Comparison of ENCODE assay signal across 16 mouse cellular contexts in the genomic region with DNA sequence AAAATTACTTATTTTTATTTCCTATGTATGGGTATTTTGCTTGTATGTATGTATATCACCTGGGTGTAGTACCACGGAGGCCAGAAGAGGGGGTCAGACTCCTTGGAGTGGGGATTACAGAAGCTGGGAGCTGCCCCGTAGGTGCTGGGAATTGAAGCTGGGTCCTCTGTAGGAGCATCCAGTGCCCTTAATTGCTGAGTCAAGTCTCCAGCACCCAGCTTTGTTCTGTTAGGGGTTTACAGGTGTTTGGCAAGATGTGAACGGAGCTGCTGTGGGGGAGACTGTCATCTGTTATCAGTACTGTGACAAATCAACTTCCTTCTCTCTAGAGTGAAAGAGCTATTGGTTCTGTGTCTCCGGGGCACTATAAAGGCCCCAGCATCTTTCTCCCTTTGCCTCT.
DNase-seq lines count a peak whose midpoint lies in the region; ATAC-seq and TF ChIP-seq lines count a peak whose summit lies in the region.
"Had no signal": no experiment of that assay in that cellular context is flagged by ENCODE, and none has a peak within 500 bp of the region (broad histone marks: within the 10 kb centered on the region; RNA-seq: fewer than 3 reads in every experiment).

No protein-coding gene starts in this region.

- H3K4me2 ChIP-seq in liver, postnatal 0 days (ENCODE audit: low read depth, low read length): no peak overlapping the region
- H3K4me2 ChIP-seq in liver, embryonic 12.5 days: no peak overlapping the region
- H3K4me2 ChIP-seq: embryonic facial prominence, embryonic 12.5 days; heart, embryonic 11.5 days; hindbrain, embryonic 13.5 days had no signal

- no peaks in the 10 kb centered on the region for H3K9me3 ChIP-seq in heart, embryonic 10.5 days
- no peaks in the 10 kb centered on the region for H3K9me3 ChIP-seq in liver, postnatal 0 days (ENCODE audit: low read length)
- H3K9me3 ChIP-seq in liver, embryonic 12.5 days (replicated peaks): no peaks in the 10 kb centered on the region
- H3K9me3 ChIP-seq: embryonic facial prominence, embryonic 12.5 days; hindbrain, embryonic 13.5 days had no signal

- no peak overlapping the region for H3K9ac ChIP-seq in liver, postnatal 0 days (replicated peaks)
- H3K9ac ChIP-seq in liver, embryonic 12.5 days: no peak overlapping the region
- H3K9ac ChIP-seq: embryonic facial prominence, embryonic 12.5 days; hindbrain, embryonic 13.5 days; liver, embryonic 14.5 days had no signal

- no peak for TF ChIP-seq POLR2A in olfactory bulb, adult 2 months (IDR thresholded peaks at IDR 0.05; ENCODE audit: insufficient read depth, low read depth, low read length)

- DNase-seq in heart, embryonic 10.5 days (ENCODE audit: low spot score): no peak
- no peak for DNase-seq in heart, postnatal 36 days
- DNase-seq in liver, postnatal 0 days: no peak
- DNase-seq in thymus, postnatal 4 days: peak; percentile 52
- DNase-seq in right cerebral cortex, adult 18-20 months: no peak
- DNase-seq: adrenal gland, postnatal 36 days; cerebellum, postnatal 25 days; kidney, adult 18-20 months; layer of hippocampus, adult 9-11 months; retina, postnatal 1 day had no signal

- peaks cover 45% of the 10 kb centered on the region for H3K4me1 ChIP-seq in heart, embryonic 10.5 days
- H3K4me1 ChIP-seq in liver, postnatal 0 days (ENCODE audit: insufficient read depth): peaks cover 23% of the 10 kb centered on the region
- H3K4me1 ChIP-seq in liver, embryonic 12.5 days: peaks cover 26% of the 10 kb centered on the region
- peaks cover 20% of the 10 kb centered on the region for H3K4me1 ChIP-seq in olfactory bulb, adult 2 months (ENCODE audit: control insufficient read depth, insufficient read depth, low read length)

- H3K36me3 ChIP-seq in heart, embryonic 10.5 days: no peaks in the 10 kb centered on the region
- H3K36me3 ChIP-seq in liver, postnatal 0 days (replicated peaks; ENCODE audit: insufficient read depth, low read length): no peaks in the 10 kb centered on the region
- no peaks in the 10 kb centered on the region for H3K36me3 ChIP-seq in liver, embryonic 12.5 days
- H3K36me3 ChIP-seq: embryonic facial prominence, embryonic 12.5 days; hindbrain, embryonic 13.5 days had no signal

- H3K27ac ChIP-seq in heart, embryonic 10.5 days: peak overlapping the region; percentile 30; the same call in 1 of the 2 replicates
- H3K27ac ChIP-seq in liver, postnatal 0 days (ENCODE audit: low read depth): no peak overlapping the region
- no peak overlapping the region for H3K27ac ChIP-seq in liver, embryonic 12.5 days
- H3K27ac ChIP-seq in olfactory bulb, adult 2 months (ENCODE audit: insufficient read depth, low read depth, low read length): peak overlapping the region; percentile 96
- H3K27ac ChIP-seq: embryonic facial prominence, embryonic 12.5 days; liver, embryonic 14.5 days had no signal

- H3K4me3 ChIP-seq in heart, embryonic 10.5 days: no peak overlapping the region
- no peak overlapping the region for H3K4me3 ChIP-seq in liver, postnatal 0 days (ENCODE audit: low read depth, low read length)
- no peak overlapping the region for H3K4me3 ChIP-seq in liver, embryonic 12.5 days
- no peak overlapping the region for H3K4me3 ChIP-seq in olfactory bulb, adult 2 months (ENCODE audit: insufficient read depth, low read depth, low read length)
- H3K4me3 ChIP-seq: embryonic facial prominence, embryonic 12.5 days; hindbrain, embryonic 13.5 days had no signal

- TF ChIP-seq CTCF in liver, postnatal 0 days (IDR thresholded peaks at IDR 0.05; ENCODE audit: low read depth): 0 out of 2 replicates have a peak, but pooled peaks have one; percentile 5
- no peak for TF ChIP-seq CTCF in olfactory bulb, adult 2 months (IDR thresholded peaks at IDR 0.05; ENCODE audit: insufficient read depth, low read depth, low read length)

- intact Hi-C loops in heart, postnatal 36 days (cut with DNase I): loop anchor here (5.0 kb wide), 2 partner anchors 187 to 208 kb away; no protein-coding TSS in a partner anchor

- ATAC-seq in liver, postnatal 0 days: no peak
- no peak for ATAC-seq in liver, embryonic 12.5 days

- 67% methylated on average over 4 of the region's 4 CpGs for WGBS in heart, embryonic 10.5 days
- WGBS in liver, postnatal 0 days (ENCODE audit: insufficient replicate concordance): 46% methylated on average over 4 of the region's 4 CpGs
- 46% methylated on average over 4 of the region's 4 CpGs for WGBS in liver, embryonic 12.5 days (ENCODE audit: insufficient replicate concordance)
- 76% methylated on average over 4 of the region's 4 CpGs for WGBS in olfactory bulb, adult 2 months

- no peak for TF ChIP-seq EP300 in liver, postnatal 0 days (IDR thresholded peaks at IDR 0.05; ENCODE audit: low read depth)

- no peaks in the 10 kb centered on the region for H3K27me3 ChIP-seq in heart, embryonic 10.5 days (ENCODE audit: insufficient read depth, poor library complexity, severe bottlenecking)
- no peaks in the 10 kb centered on the region for H3K27me3 ChIP-seq in liver, postnatal 0 days (ENCODE audit: insufficient read depth, low read length)
- H3K27me3 ChIP-seq in liver, embryonic 12.5 days (replicated peaks): no peaks in the 10 kb centered on the region
- H3K27me3 ChIP-seq: embryonic facial prominence, embryonic 12.5 days; hindbrain, embryonic 13.5 days had no signal

Comparison
In these comparisons a context has a peak if more than half of its experiments do, and no peak if none do; other contexts are left out.
1. H3K27ac ChIP-seq: peak in heart, embryonic 10.5 days (single experiment) and olfactory bulb, adult 2 months (single experiment); none in liver, postnatal 0 days (single experiment) and liver, embryonic 12.5 days (single experiment).